Mouse (Mus musculus): ENCODE data around the gene Slc36a2.

GRCm38 (mm10) chr11:55168504-55168903, 16.4 kb downstream of the Slc36a2 start:
- TF ChIP-seq MXI1 (IDR thresholded peaks at IDR 0.05; ENCODE audit: low read depth, low read length), result no peak
- no peak for TF ChIP-seq USF2 (IDR thresholded peaks at IDR 0.05; ENCODE audit: borderline replicate concordance in 1 of 2, insufficient read depth in 1 of 2, low read depth in 1 of 2, low read length in 2 of 2)

Data from MEL (cell line).